Mouse (Mus musculus): ENCODE measurements around the gene Ephb1.
A peak's percentile ranks its signal among the peaks of the same experiment; 100 is the strongest.

Ephb1 gene

GRCm38 (mm10) chr9:102352186-102353055 is 2.1 kb downstream of the Ephb1 start:
- peak; percentile 16 for DNase-seq

GRCm38 (mm10) chr9:102351721-102352120 is 2.8 kb downstream of the Ephb1 start:
- no peak for DNase-seq

GRCm38 (mm10) chr9:102351221-102351620 is 3.3 kb downstream of the Ephb1 start:
- DNase-seq = no peak

GRCm38 (mm10) chr9:102350696-102351095 is 3.8 kb downstream of the Ephb1 start:
- no peak for DNase-seq

GRCm38 (mm10) chr9:102350076-102350475 is 4.4 kb downstream of the Ephb1 start:
- DNase-seq = no peak

GRCm38 (mm10) chr9:102346801-102347200 is 7.7 kb downstream of the Ephb1 start:
- no peak for DNase-seq

GRCm38 (mm10) chr9:102345474-102345873 is 9.0 kb downstream of the Ephb1 start:
- DNase-seq = no peak

- DNase-seq = no peak
These were observed 9.4 kb downstream of the Ephb1 start for GRCm38 (mm10) chr9:102345047-102345446.

- DNase-seq = no peak
These were observed 10.2 kb downstream of the Ephb1 start for GRCm38 (mm10) chr9:102344086-102344930.

- no peak for DNase-seq
These were observed 11.4 kb downstream of the Ephb1 start for GRCm38 (mm10) chr9:102343061-102343460.

- DNase-seq = no peak
These were observed 12.5 kb downstream of the Ephb1 start for GRCm38 (mm10) chr9:102342026-102342425.

- no peak for DNase-seq
These were observed 13.7 kb downstream of the Ephb1 start for GRCm38 (mm10) chr9:102340768-102341167.

- peak; percentile 22 for DNase-seq
These were observed 18.8 kb downstream of the Ephb1 start for GRCm38 (mm10) chr9:102335571-102336282.

- DNase-seq = no peak
These were observed 24.0 kb downstream of the Ephb1 start for GRCm38 (mm10) chr9:102330266-102331060.

- no peak for DNase-seq
These were observed 26.8 kb downstream of the Ephb1 start for GRCm38 (mm10) chr9:102327625-102328150.

- DNase-seq = no peak
These were observed 39.1 kb downstream of the Ephb1 start for GRCm38 (mm10) chr9:102315436-102315835.

- no peak for DNase-seq
These were observed 39.7 kb downstream of the Ephb1 start for GRCm38 (mm10) chr9:102314795-102315194.

GRCm38 (mm10) chr9:102310431-102310830 is 44.1 kb downstream of the Ephb1 start:
- DNase-seq = peak; percentile 54

GRCm38 (mm10) chr9:102309278-102309677 is 45.2 kb downstream of the Ephb1 start:
- DNase-seq = no peak

- DNase-seq = no peak
These were observed 46.8 kb downstream of the Ephb1 start for GRCm38 (mm10) chr9:102307656-102308055.

- DNase-seq = peak; percentile 76
These were observed 47.7 kb downstream of the Ephb1 start for GRCm38 (mm10) chr9:102306645-102307415.
